ENCODE assay signal across 9 mouse cellular contexts in the genomic region with DNA sequence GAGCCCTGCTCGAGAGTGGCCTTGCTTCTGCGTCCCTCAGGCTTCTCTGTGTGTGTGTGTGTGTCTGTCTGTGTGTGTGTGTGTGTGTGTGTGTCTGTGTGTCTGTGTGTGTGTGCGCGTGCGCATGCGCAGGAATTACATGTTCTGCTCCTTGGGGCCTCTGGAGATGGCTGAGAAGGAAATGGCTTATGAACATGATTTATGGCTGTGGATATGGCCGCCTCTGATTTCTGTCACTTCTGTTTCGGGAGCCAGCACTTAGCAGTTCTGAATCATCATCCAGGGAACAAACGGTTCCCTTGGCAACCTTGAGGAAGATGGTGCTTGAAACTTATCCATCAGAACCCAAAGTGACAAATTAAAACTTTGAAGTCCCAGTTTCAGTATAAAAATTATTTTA.
DNase-seq lines count a peak whose midpoint lies in the region.
"Had no signal": no experiment of that assay in that cellular context is flagged by ENCODE, and none has a peak within 500 bp of the region (broad histone marks: within the 10 kb centered on the region; RNA-seq: fewer than 3 reads in every experiment).

No protein-coding gene starts in this region.

- peak; percentile 31 for DNase-seq in layer of hippocampus, adult 11-12 months (ENCODE audit: low spot score)
- no peak for DNase-seq in layer of hippocampus, postnatal 36 days
- DNase-seq in right cerebral cortex, adult 2 months (ENCODE audit: low spot score in 2 of 2) = peak; percentile 34 to 48
- no peak for DNase-seq in right cerebral cortex, postnatal 14 days
- peak; percentile 60 to 68 for DNase-seq in kidney, postnatal 4 days
- no peak for DNase-seq in cerebellum, adult 11-12 months
- no peak for DNase-seq in thymus, postnatal 14 days
- DNase-seq: cerebellum, adult 9-11 months; lung, postnatal 4 days had no signal

Comparison
In these comparisons a context has a peak if more than half of its experiments do, and no peak if none do; other contexts are left out.
1. DNase-seq: peak in layer of hippocampus, adult 11-12 months (single experiment), right cerebral cortex, adult 2 months (2 of 2) and kidney, postnatal 4 days (2 of 2); none in layer of hippocampus, postnatal 36 days (0 of 2), right cerebral cortex, postnatal 14 days (single experiment), cerebellum, adult 11-12 months (single experiment) and thymus, postnatal 14 days (single experiment).